Mouse (Mus musculus) small intestine, adult 2 months (tissue): ENCODE results near the gene Agbl5.
A peak's percentile ranks its signal among the peaks of the same experiment; 100 is the strongest.

Experiments
- CTCF ChIP-seq: fragments of 200-500 bp; IDR thresholded peaks from 2 replicates; pipeline ENCODE4 v1.5.1; 2012; ENCODE audit warnings: low read depth, mild to moderate bottlenecking, control low read depth, inconsistent platforms, low read length, moderate library complexity, mixed read lengths; ENCODE audit not compliant: insufficient replicate concordance, insufficient read length; ENCODE audit errors: extremely low read depth
- POLR2A ChIP-seq: fragments of 200-500 bp; IDR thresholded peaks from 2 replicates; pipeline ENCODE4 v1.6.1; 2012; ENCODE audit warnings: low read depth, mild to moderate bottlenecking, control low read depth, inconsistent platforms, low read length, moderate library complexity

DNA sequence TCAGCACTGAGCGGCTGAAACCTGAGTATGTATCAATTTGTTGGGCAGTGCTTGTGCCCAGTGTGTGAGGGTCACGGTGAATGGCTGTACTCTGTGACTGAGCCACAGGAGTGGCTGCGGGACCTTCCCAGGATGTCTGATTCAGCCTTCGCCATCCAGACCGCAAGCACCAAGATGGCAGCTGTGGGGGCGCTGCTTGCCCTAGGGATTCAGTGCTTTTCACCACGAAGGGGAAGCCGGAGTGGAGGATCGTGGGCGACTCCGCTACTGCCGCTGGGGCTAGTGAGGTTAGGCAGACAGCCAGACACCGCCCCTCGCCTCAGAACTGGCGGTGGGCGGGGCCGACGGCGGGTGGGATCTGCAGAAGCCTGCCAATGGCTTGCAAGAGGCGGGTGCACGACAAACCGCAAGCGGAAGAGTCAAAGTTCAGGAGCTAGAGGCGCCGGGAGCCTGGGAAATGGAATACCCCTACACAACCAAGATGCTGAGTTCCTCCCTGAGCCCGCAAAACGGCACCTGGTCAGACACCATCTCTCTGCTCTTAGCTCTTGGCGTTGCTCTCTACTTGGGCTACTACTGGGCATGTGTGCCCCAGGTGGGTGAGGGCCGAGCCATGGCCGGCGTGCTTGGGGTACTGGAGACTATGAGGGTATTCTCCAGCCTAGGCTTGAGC, 61.3 kb downstream of the Agbl5 start:
- TF ChIP-seq CTCF: no peak
- peak; percentile 79 for TF ChIP-seq POLR2A
